Mouse (Mus musculus) T-cell, adult 2 months (primary cell): ENCODE data around the gene Rgma.

ENCODE experiments used
- DNase-seq: peaks from one replicate; pipeline ENCODE4 v3.0.0; 2022; ENCODE audit warnings: low spot score

The Rgma gene

GRCm38 (mm10) chr7:73375257-73376100 lies at the start of gene Rgma:
TSS of gene Rgma (plus strand) at chr7:73375509.
- DNase-seq, result no peak

GRCm38 (mm10) chr7:73326236-73326635 lies 49.1 kb upstream of the Rgma start:
- no peak for DNase-seq

GRCm38 (mm10) chr7:73326680-73327079 lies 48.6 kb upstream of the Rgma start:
- DNase-seq, result no peak

GRCm38 (mm10) chr7:73327193-73327592 lies 48.1 kb upstream of the Rgma start:
- DNase-seq, result no peak

- no peak for DNase-seq
Measured at GRCm38 (mm10) chr7:73327652-73328051, 47.7 kb upstream of the Rgma start.

GRCm38 (mm10) chr7:73328653-73329207 lies 46.6 kb upstream of the Rgma start:
- no peak for DNase-seq

- no peak for DNase-seq
Measured at GRCm38 (mm10) chr7:73330754-73331153, 44.6 kb upstream of the Rgma start.

- DNase-seq, result no peak
Measured at GRCm38 (mm10) chr7:73331645-73332044, 43.7 kb upstream of the Rgma start.

- no peak for DNase-seq
Measured at GRCm38 (mm10) chr7:73333398-73333988, 41.8 kb upstream of the Rgma start.

GRCm38 (mm10) chr7:73334883-73335282 lies 40.4 kb upstream of the Rgma start:
- no peak for DNase-seq

GRCm38 (mm10) chr7:73336380-73336779 lies 38.9 kb upstream of the Rgma start:
- DNase-seq, result no peak

GRCm38 (mm10) chr7:73338353-73338752 lies 37.0 kb upstream of the Rgma start:
- no peak for DNase-seq

GRCm38 (mm10) chr7:73343852-73344251 lies 31.5 kb upstream of the Rgma start:
- DNase-seq, result no peak

- DNase-seq, result no peak
Measured at GRCm38 (mm10) chr7:73348585-73349124, 26.7 kb upstream of the Rgma start.

- DNase-seq, result no peak
Measured at GRCm38 (mm10) chr7:73349158-73349557, 26.2 kb upstream of the Rgma start.

GRCm38 (mm10) chr7:73355229-73355628 lies 20.1 kb upstream of the Rgma start:
- no peak for DNase-seq

GRCm38 (mm10) chr7:73356901-73357300 lies 18.4 kb upstream of the Rgma start:
- no peak for DNase-seq

GRCm38 (mm10) chr7:73357626-73358025 lies 17.7 kb upstream of the Rgma start:
- no peak for DNase-seq

- no peak for DNase-seq
Measured at GRCm38 (mm10) chr7:73365511-73365910, 9.8 kb upstream of the Rgma start.

GRCm38 (mm10) chr7:73365965-73366364 lies 9.3 kb upstream of the Rgma start:
- no peak for DNase-seq

- no peak for DNase-seq
Measured at GRCm38 (mm10) chr7:73367681-73368464, 7.4 kb upstream of the Rgma start.

- DNase-seq, result no peak
Measured at GRCm38 (mm10) chr7:73369992-73370391, 5.3 kb upstream of the Rgma start.
